Mouse (Mus musculus): Measurements from ENCODE around the gene Ndufv2. TPM values are rescaled to one million over a fixed set of nuclear protein-coding genes. Genes with fewer than 3 reads are reported as not detected.
"Not testable (repeated sequence)": the region's sequence is repeated elsewhere in the genome, so short reads cannot be mapped to it uniquely, and the experiment has no call there.

Ndufv2 gene
- polyA plus RNA-seq, 1 experiment from 2014 or later, result 418 TPM

GRCm38 (mm10) chr17:66073971-66074370 is 27.4 kb downstream of the Ndufv2 start:
- DNase-seq (ENCODE audit: low spot score), result no peak
- H3K9me3 ChIP-seq (ENCODE audit: control insufficient read depth, low read length), result no peaks in the 10 kb centered on the region
- H3K27ac ChIP-seq, result no peak overlapping the region
- H3K4me2 ChIP-seq (replicated peaks), result no peak overlapping the region
- H3K9ac ChIP-seq, result no peak overlapping the region
- no peak for ATAC-seq (ENCODE audit: low FRiP score)
- peaks cover 32% of the 10 kb centered on the region for H3K4me1 ChIP-seq (replicated peaks; ENCODE audit: control insufficient read depth, insufficient read depth, low read length)
- H3K4me3 ChIP-seq (replicated peaks; ENCODE audit: low read length), result no peak overlapping the region
- WGBS, result 89% methylated on average over 7 of the region's 7 CpGs
- peaks cover 4% of the 10 kb centered on the region; the same call in 1 of the 2 replicates for H3K36me3 ChIP-seq (replicated peaks; ENCODE audit: control insufficient read depth, insufficient read depth)
- no peaks in the 10 kb centered on the region for H3K27me3 ChIP-seq (ENCODE audit: control insufficient read depth, insufficient read depth, low read length)

GRCm38 (mm10) chr17:66069036-66069435 is 32.3 kb downstream of the Ndufv2 start:
- H3K27ac ChIP-seq; H3K4me1 ChIP-seq (replicated peaks; ENCODE audit: control insufficient read depth, insufficient read depth, low read length); H3K9ac ChIP-seq; ATAC-seq (ENCODE audit: low FRiP score); H3K27me3 ChIP-seq (ENCODE audit: control insufficient read depth, insufficient read depth, low read length); H3K4me2 ChIP-seq (replicated peaks); H3K36me3 ChIP-seq (replicated peaks; ENCODE audit: control insufficient read depth, insufficient read depth); H3K9me3 ChIP-seq (ENCODE audit: control insufficient read depth, low read length); H3K4me3 ChIP-seq (replicated peaks; ENCODE audit: low read length); DNase-seq (ENCODE audit: low spot score): not testable (repeated sequence)
- WGBS, result 93% methylated on average over 2 of the region's 2 CpGs

GRCm38 (mm10) chr17:66065115-66065514 is 36.2 kb downstream of the Ndufv2 start:
- no peak for DNase-seq (ENCODE audit: low spot score)
- H3K4me2 ChIP-seq (replicated peaks), result no peak overlapping the region
- no peak overlapping the region for H3K27ac ChIP-seq
- 87% methylated on average over 4 of the region's 4 CpGs for WGBS
- no peak overlapping the region for H3K4me3 ChIP-seq (replicated peaks; ENCODE audit: low read length)
- no peaks in the 10 kb centered on the region for H3K4me1 ChIP-seq (replicated peaks; ENCODE audit: control insufficient read depth, insufficient read depth, low read length)
- H3K9ac ChIP-seq, result no peak overlapping the region
- no peaks in the 10 kb centered on the region for H3K36me3 ChIP-seq (replicated peaks; ENCODE audit: control insufficient read depth, insufficient read depth)
- H3K9me3 ChIP-seq (ENCODE audit: control insufficient read depth, low read length), result no peaks in the 10 kb centered on the region
- no peaks in the 10 kb centered on the region for H3K27me3 ChIP-seq (ENCODE audit: control insufficient read depth, insufficient read depth, low read length)
- ATAC-seq (ENCODE audit: low FRiP score), result no peak

GRCm38 (mm10) chr17:66061241-66061938 is 40.0 kb downstream of the Ndufv2 start:
- no peak overlapping the region for H3K4me2 ChIP-seq (replicated peaks)
- no peak overlapping the region for H3K27ac ChIP-seq
- H3K4me1 ChIP-seq (replicated peaks; ENCODE audit: control insufficient read depth, insufficient read depth, low read length), result no peaks in the 10 kb centered on the region
- H3K9ac ChIP-seq, result no peak overlapping the region
- no peak overlapping the region for H3K4me3 ChIP-seq (replicated peaks; ENCODE audit: low read length)
- no peaks in the 10 kb centered on the region for H3K9me3 ChIP-seq (ENCODE audit: control insufficient read depth, low read length)
- ATAC-seq (ENCODE audit: low FRiP score) (no peak), DNase-seq (ENCODE audit: low spot score) (no peak)
- 65% methylated on average over 8 of the region's 8 CpGs for WGBS
- no peaks in the 10 kb centered on the region for H3K27me3 ChIP-seq (ENCODE audit: control insufficient read depth, insufficient read depth, low read length)
- H3K36me3 ChIP-seq (replicated peaks; ENCODE audit: control insufficient read depth, insufficient read depth), result no peaks in the 10 kb centered on the region

- Histone ChIP-seq H3K4me3 (replicated peaks; ENCODE audit: low read length) (no peak overlapping the region), H3K27me3 (ENCODE audit: control insufficient read depth, insufficient read depth, low read length) (no peaks in the 10 kb centered on the region), H3K27ac (no peak overlapping the region), H3K9me3 (ENCODE audit: control insufficient read depth, low read length) (no peaks in the 10 kb centered on the region), H3K4me2 (replicated peaks) (no peak overlapping the region), H3K4me1 (replicated peaks; ENCODE audit: control insufficient read depth, insufficient read depth, low read length) (no peaks in the 10 kb centered on the region), H3K9ac (no peak overlapping the region), H3K36me3 (replicated peaks; ENCODE audit: control insufficient read depth, insufficient read depth) (no peaks in the 10 kb centered on the region)
- no peak for ATAC-seq (ENCODE audit: low FRiP score)
- no peak for DNase-seq (ENCODE audit: low spot score)
- WGBS, result 91% methylated on average over 4 of the region's 4 CpGs
Observed at GRCm38 (mm10) chr17:66058160-66058559, 43.2 kb downstream of the Ndufv2 start.

- ATAC-seq (ENCODE audit: low FRiP score) (no peak), DNase-seq (ENCODE audit: low spot score) (no peak)
- Histone ChIP-seq H3K4me1 (replicated peaks; ENCODE audit: control insufficient read depth, insufficient read depth, low read length) (no peaks in the 10 kb centered on the region), H3K36me3 (replicated peaks; ENCODE audit: control insufficient read depth, insufficient read depth) (no peaks in the 10 kb centered on the region), H3K9ac (no peak overlapping the region), H3K27ac (no peak overlapping the region), H3K4me2 (replicated peaks) (no peak overlapping the region), H3K4me3 (replicated peaks; ENCODE audit: low read length) (no peak overlapping the region), H3K9me3 (ENCODE audit: control insufficient read depth, low read length) (no peaks in the 10 kb centered on the region), H3K27me3 (ENCODE audit: control insufficient read depth, insufficient read depth, low read length) (no peaks in the 10 kb centered on the region)
- 91% methylated on average over 2 of the region's 2 CpGs for WGBS
Observed at GRCm38 (mm10) chr17:66057145-66057544, 44.2 kb downstream of the Ndufv2 start.

- H3K27ac ChIP-seq, result no peak overlapping the region
- ATAC-seq (ENCODE audit: low FRiP score), result no peak
Observed at GRCm38 (mm10) chr17:66053349-66053748, 48.0 kb downstream of the Ndufv2 start.

GRCm38 (mm10) chr17:66048795-66049194 is 52.6 kb downstream of the Ndufv2 start:
- Histone ChIP-seq H3K36me3 (replicated peaks; ENCODE audit: control insufficient read depth, insufficient read depth) (peaks cover 43% of the 10 kb centered on the region), H3K27me3 (ENCODE audit: control insufficient read depth, insufficient read depth, low read length) (no peaks in the 10 kb centered on the region), H3K9me3 (ENCODE audit: control insufficient read depth, low read length) (no peaks in the 10 kb centered on the region), H3K4me1 (replicated peaks; ENCODE audit: control insufficient read depth, insufficient read depth, low read length) (no peaks in the 10 kb centered on the region), H3K4me2 (replicated peaks) (no peak overlapping the region), H3K27ac (no peak overlapping the region), H3K9ac (no peak overlapping the region), H3K4me3 (replicated peaks; ENCODE audit: low read length) (no peak overlapping the region)
- ATAC-seq (ENCODE audit: low FRiP score), result no peak
- DNase-seq (ENCODE audit: low spot score), result no peak
- 88% methylated on average over 4 of the region's 4 CpGs for WGBS

More at GRCm38 (mm10) chr17:66053349-66053748, 48.0 kb downstream of the Ndufv2 start:
- Histone ChIP-seq H3K9me3 (ENCODE audit: control insufficient read depth, low read length) (no peaks in the 10 kb centered on the region), H3K4me3 (replicated peaks; ENCODE audit: low read length) (no peak overlapping the region), H3K9ac (no peak overlapping the region), H3K4me1 (replicated peaks; ENCODE audit: control insufficient read depth, insufficient read depth, low read length) (no peaks in the 10 kb centered on the region), H3K27me3 (ENCODE audit: control insufficient read depth, insufficient read depth, low read length) (no peaks in the 10 kb centered on the region), H3K4me2 (replicated peaks) (no peak overlapping the region), H3K36me3 (replicated peaks; ENCODE audit: control insufficient read depth, insufficient read depth) (peaks cover 17% of the 10 kb centered on the region; the same call in 1 of the 2 replicates)
- no peak for DNase-seq (ENCODE audit: low spot score)
- WGBS, result 74% methylated on average over 4 of the region's 4 CpGs

GRCm38 (mm10) chr17:66048199-66048598 is 53.2 kb downstream of the Ndufv2 start:
- Histone ChIP-seq H3K4me1 (replicated peaks; ENCODE audit: control insufficient read depth, insufficient read depth, low read length) (no peaks in the 10 kb centered on the region), H3K4me2 (replicated peaks) (no peak overlapping the region), H3K27ac (no peak overlapping the region), H3K36me3 (replicated peaks; ENCODE audit: control insufficient read depth, insufficient read depth) (peaks cover 43% of the 10 kb centered on the region), H3K27me3 (ENCODE audit: control insufficient read depth, insufficient read depth, low read length) (no peaks in the 10 kb centered on the region), H3K9ac (no peak overlapping the region), H3K4me3 (replicated peaks; ENCODE audit: low read length) (no peak overlapping the region), H3K9me3 (ENCODE audit: control insufficient read depth, low read length) (no peaks in the 10 kb centered on the region)
- ATAC-seq (ENCODE audit: low FRiP score) (no peak), DNase-seq (ENCODE audit: low spot score) (no peak)
- whole genome bisulfite sequencing, result 74% methylated on average over 5 of the region's 5 CpGs

GRCm38 (mm10) chr17:66043679-66044078 is 57.7 kb downstream of the Ndufv2 start:
- ATAC-seq (ENCODE audit: low FRiP score); H3K4me1 ChIP-seq (replicated peaks; ENCODE audit: control insufficient read depth, insufficient read depth, low read length); H3K27me3 ChIP-seq (ENCODE audit: control insufficient read depth, insufficient read depth, low read length); H3K4me3 ChIP-seq (replicated peaks; ENCODE audit: low read length); H3K9me3 ChIP-seq (ENCODE audit: control insufficient read depth, low read length); DNase-seq (ENCODE audit: low spot score); H3K4me2 ChIP-seq (replicated peaks); H3K27ac ChIP-seq; H3K9ac ChIP-seq: not testable (repeated sequence)
- peaks cover 53% of the 10 kb centered on the region for H3K36me3 ChIP-seq (replicated peaks; ENCODE audit: control insufficient read depth, insufficient read depth)
- 89% methylated on average over 4 of the region's 4 CpGs for WGBS

Data from hindbrain, embryonic 14.5 days (tissue).